Mouse (Mus musculus): ENCODE data around the gene Gpr158.

DNA sequence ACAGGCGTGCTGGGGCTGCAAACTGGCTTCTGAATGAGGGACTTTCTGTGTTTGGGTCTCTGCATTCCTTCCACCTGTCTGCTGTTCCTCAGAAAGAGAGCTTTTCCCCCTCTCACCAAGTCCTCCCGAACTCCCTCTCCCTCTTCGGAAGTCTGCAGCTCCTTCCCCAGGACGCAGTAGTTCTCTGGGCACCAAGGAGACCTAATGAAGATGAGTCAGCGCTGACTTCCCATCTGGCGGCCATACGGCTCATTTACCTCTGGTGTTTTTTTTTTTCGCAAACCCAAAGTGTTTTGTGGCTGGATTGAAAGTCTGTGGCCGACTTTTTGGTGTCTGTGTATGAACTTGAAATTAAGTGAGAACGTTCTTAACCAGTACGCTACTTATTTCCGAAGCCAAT lies 30.0 kb downstream of the Gpr158 start:
- no peak for TF ChIP-seq CTCF (IDR thresholded peaks at IDR 0.05; ENCODE audit: low read depth)
- no peak for TF ChIP-seq EP300 (IDR thresholded peaks at IDR 0.05; ENCODE audit: low read depth)

Data from heart, postnatal 0 days (tissue).